ENCODE assay signal across 8 mouse cellular contexts in the genomic region with DNA sequence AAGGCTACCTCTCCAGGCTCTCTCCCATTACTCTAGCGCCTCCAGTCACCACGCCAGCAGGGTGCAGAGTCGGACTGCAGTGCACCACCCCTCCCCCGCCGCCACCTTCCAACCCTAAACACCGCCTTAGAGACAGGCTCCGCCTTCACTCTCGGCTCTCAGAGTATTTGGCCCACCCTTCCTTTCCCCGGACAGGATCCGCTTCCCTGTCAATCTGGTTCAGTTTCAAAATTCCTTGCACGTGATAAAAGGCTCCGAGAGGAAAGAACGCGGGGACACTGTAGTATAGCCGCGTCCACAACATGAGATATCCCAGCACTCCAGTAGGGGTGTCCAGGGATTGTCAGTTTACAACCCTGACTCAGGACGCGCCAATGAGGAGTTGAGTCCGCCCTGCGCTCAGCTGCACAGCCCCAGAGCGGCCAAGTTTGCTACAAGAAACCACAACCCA. TPM values are rescaled to one million over a fixed set of nuclear protein-coding genes. Genes with fewer than 3 reads are reported as not detected.
DNase-seq lines count a peak whose midpoint lies in the region; ATAC-seq lines count a peak whose summit lies in the region.

No protein-coding gene starts in this region.

- peak; percentile 74 for ATAC-seq in hindbrain, embryonic 14.5 days (ENCODE audit: low FRiP score)
- ATAC-seq in lung, embryonic 16.5 days (ENCODE audit: low read depth): peak; percentile 87

- H3K4me1 ChIP-seq in hindbrain, embryonic 14.5 days (replicated peaks; ENCODE audit: control insufficient read depth, insufficient read depth, low read length): peaks cover 31% of the 10 kb centered on the region
- H3K4me1 ChIP-seq in lung, embryonic 16.5 days (replicated peaks; ENCODE audit: control insufficient read depth, insufficient read depth, low read length): peaks cover 9% of the 10 kb centered on the region

- no peak overlapping the region for H3K9ac ChIP-seq in hindbrain, embryonic 14.5 days
- H3K9ac ChIP-seq in lung, embryonic 16.5 days (ENCODE audit: low read length): peak overlapping the region; percentile 90

- H3K9me3 ChIP-seq in hindbrain, embryonic 14.5 days (ENCODE audit: control insufficient read depth, low read length): no peaks in the 10 kb centered on the region
- no peaks in the 10 kb centered on the region for H3K9me3 ChIP-seq in lung, embryonic 16.5 days (ENCODE audit: control insufficient read depth, low read length)

- no peaks in the 10 kb centered on the region for H3K36me3 ChIP-seq in hindbrain, embryonic 14.5 days (replicated peaks; ENCODE audit: control insufficient read depth, insufficient read depth)
- H3K36me3 ChIP-seq in lung, embryonic 16.5 days (ENCODE audit: control insufficient read depth, insufficient read depth, low read length): peaks cover 2% of the 10 kb centered on the region; the same call in 1 of the 2 replicates

- WGBS in hindbrain, embryonic 14.5 days: under 1% methylated on average over 21 of the region's 21 CpGs
- WGBS in lung, embryonic 16.5 days: under 1% methylated on average over 21 of the region's 21 CpGs

- peak overlapping the region; percentile 95 for H3K4me2 ChIP-seq in hindbrain, embryonic 14.5 days (replicated peaks)
- H3K4me2 ChIP-seq in lung, embryonic 16.5 days (ENCODE audit: low read depth, low read length): peak overlapping the region; percentile 71

- H3K4me3 ChIP-seq in hindbrain, embryonic 14.5 days (replicated peaks; ENCODE audit: low read length): peak overlapping the region; percentile 43
- H3K4me3 ChIP-seq in lung, embryonic 16.5 days (ENCODE audit: low read length): peak overlapping the region; percentile 75

- no peak overlapping the region for H3K27ac ChIP-seq in hindbrain, embryonic 14.5 days
- H3K27ac ChIP-seq in lung, embryonic 16.5 days (ENCODE audit: low read length): peak overlapping the region; percentile 98

- H3K27me3 ChIP-seq in hindbrain, embryonic 14.5 days (ENCODE audit: control insufficient read depth, insufficient read depth, low read length): peaks cover 62% of the 10 kb centered on the region
- no peaks in the 10 kb centered on the region for H3K27me3 ChIP-seq in lung, embryonic 16.5 days (ENCODE audit: control insufficient read depth, insufficient read depth, low read depth, low read length)

- DNase-seq in adipocyte (ENCODE audit: low spot score): peak; percentile 94
- peak; percentile 89 for DNase-seq in embryo, embryonic 10 days (ENCODE audit: low spot score)
- DNase-seq in gastrocnemius, adult 8-10 months (ENCODE audit: low spot score in 2 of 2): peak; percentile 76 to 84
- DNase-seq in hindbrain, embryonic 14.5 days (ENCODE audit: low spot score): peak; percentile 48
- DNase-seq in layer of hippocampus, postnatal 25 days (ENCODE audit: extremely low spot score in 1 of 2, low spot score in 1 of 2): peak; percentile 30 to 55
- peak; percentile 88 for DNase-seq in ovary, postnatal 36 days (ENCODE audit: low spot score)
- peak; percentile 77 to 89 for DNase-seq in urinary bladder, postnatal 36 days (ENCODE audit: low spot score in 2 of 2)

RNA-seq across cellular contexts. Expression of gene Adamts9, which starts 2.0 kb away (rescaled TPM):
- total RNA-seq in gastrocnemius, adult 8-10 months (2022): 1 to 10 TPM; 1.5 to 3.0 (median 2.1) TPM
- 1.4 and 2.1 TPM in 2 replicates for polyA plus RNA-seq in hindbrain, embryonic 14.5 days (2014; fragmentation: Nextera tagmentation; extraction: Ambion mirVana)
- 1 to 10 TPM; 6.9 to 7.7 TPM for total RNA-seq in layer of hippocampus, postnatal 25 days (2021)
- 13.8 and 16.2 TPM in 2 replicates for polyA plus RNA-seq in lung, embryonic 16.5 days (2015; fragmentation: Nextera tagmentation; extraction: Ambion mirVana)

Comparison
In these comparisons a context has a peak if more than half of its experiments do, and no peak if none do; other contexts are left out.
1. DNase-seq: peak in every context shown above with its lines; median percentile 94 in adipocyte; 89 in embryo, embryonic 10 days; 88 in ovary, postnatal 36 days; 83 in urinary bladder, postnatal 36 days; 80 in gastrocnemius, adult 8-10 months; 48 in hindbrain, embryonic 14.5 days; 42 in layer of hippocampus, postnatal 25 days.